Mouse (Mus musculus) intestine, postnatal 0 days (tissue): ENCODE measurements around the gene Mt4. TPM values are rescaled to one million over a fixed set of nuclear protein-coding genes. Genes with fewer than 3 reads are reported as not detected.

Experiments used
- ATAC-seq: fragments of 200-750 bp; cut with Nextera tagmentation; 2 replicates; pipeline ENCODE4 v1.8.0; 2017; ENCODE audit warnings: mild to moderate bottlenecking, moderate TSS enrichment, moderate library complexity
- H3K27ac ChIP-seq: fragments of 300-500 bp; sonication (generic); 2 replicates; pipeline ENCODE4 v1.5.1; 2014; ENCODE audit warnings: mild to moderate bottlenecking, low read depth, low read length, moderate library complexity
- H3K27me3 ChIP-seq: fragments of 300-500 bp; sonication (generic); replicated peaks from 2 replicates; pipeline ENCODE4 v1.6.1; 2014; ENCODE audit warnings: low read length, mixed read lengths; ENCODE audit not compliant: control insufficient read depth, insufficient read depth
- H3K36me3 ChIP-seq: fragments of 300-500 bp; sonication (generic); 2 replicates; pipeline ENCODE4 v1.6.1; 2014; ENCODE audit warnings: mild to moderate bottlenecking, moderate library complexity; ENCODE audit not compliant: control insufficient read depth, insufficient read depth
- H3K4me1 ChIP-seq: fragments of 300-500 bp; sonication (generic); replicated peaks from 2 replicates; pipeline ENCODE4 v1.6.1; 2014; ENCODE audit warnings: antibody characterized with exemption, low read length, mixed read lengths; ENCODE audit not compliant: control insufficient read depth, insufficient read depth
- H3K4me2 ChIP-seq: fragments of 300-500 bp; sonication (generic); replicated peaks from 2 replicates; pipeline ENCODE4 v1.6.1; 2014; ENCODE audit warnings: low read depth, mild to moderate bottlenecking, moderate library complexity
- H3K4me3 ChIP-seq: fragments of 300-500 bp; sonication (generic); 2 replicates; pipeline ENCODE4 v1.5.1; 2014; ENCODE audit warnings: low read depth, low read length
- H3K9ac ChIP-seq: fragments of 300-500 bp; sonication (generic); 2 replicates; pipeline ENCODE4 v1.6.1; 2014; ENCODE audit warnings: mild to moderate bottlenecking, low read depth, low read length
- H3K9me3 ChIP-seq: fragments of 300-500 bp; sonication (generic); 2 replicates; pipeline ENCODE4 v1.6.1; 2016; ENCODE audit warnings: mixed run types; ENCODE audit not compliant: control insufficient read depth
- CTCF ChIP-seq: sonication (generic); IDR thresholded peaks from 2 replicates; pipeline ENCODE4 v1.5.1; 2016; ENCODE audit warnings: low read depth, mild to moderate bottlenecking, control low read depth, antibody characterized with exemption, moderate library complexity
- WGBS: fragments of 180-500 bp; shearing (Covaris S2); extraction: QIAGEN DNeasy Blood & Tissue Kit; methylation state at CpG from one replicate; pipeline ENCODE4 v1.1.7; 2014; 5-methylcytosine and 5-hydroxymethylcytosine counted together
- polyA plus RNA-seq: library from polyadenylated mRNA; unstranded; fragments of >200 nt; fragmentation: Nextera tagmentation; extraction: Ambion mirVana; gene quantifications from 2 replicates; pipeline ENCODE4 v1.2.1, GENCODE M21; 2015

Mt4 gene
- polyA plus RNA-seq, 1 experiment from 2014 or later = 0.69 TPM

DNA sequence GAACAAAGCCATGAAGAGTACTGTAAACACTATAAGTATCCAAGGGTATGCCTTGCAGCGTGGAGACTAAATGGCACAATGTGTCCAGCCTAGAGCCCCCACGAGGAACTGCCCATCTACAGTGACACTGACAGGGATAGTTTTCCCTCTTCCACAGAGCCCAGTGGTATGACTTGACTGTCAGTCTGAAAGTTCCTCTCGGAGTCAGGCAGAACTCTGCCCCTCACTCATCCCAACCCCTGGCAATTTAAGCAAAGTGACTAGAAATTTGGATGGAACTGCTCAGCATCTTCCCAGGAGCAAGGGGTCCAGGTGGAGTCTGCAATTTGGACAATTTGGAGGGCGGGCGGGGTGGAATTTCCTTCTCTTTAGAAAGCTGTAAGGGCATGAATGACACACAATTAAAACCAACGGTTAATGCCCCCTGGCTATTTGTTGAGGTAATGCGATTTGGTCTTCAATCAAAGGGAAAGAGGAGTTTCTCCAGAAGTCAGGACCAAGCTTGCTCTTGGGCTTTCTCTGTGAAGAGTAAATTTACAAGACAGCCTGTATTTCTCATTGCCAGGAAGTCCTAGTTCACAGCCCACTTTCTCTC, 37.7 kb downstream of the Mt4 start:
- Histone ChIP-seq H3K27me3 (peaks cover 2% of the 10 kb centered on the region; the same call in 1 of the 2 replicates), H3K27ac (no peak overlapping the region), H3K4me3 (no peak overlapping the region), H3K4me2 (no peak overlapping the region), H3K4me1 (no peaks in the 10 kb centered on the region), H3K36me3 (no peaks in the 10 kb centered on the region), H3K9ac (no peak overlapping the region), H3K9me3 (no peaks in the 10 kb centered on the region)
- ATAC-seq = no peak
- 50% methylated on average over 7 of the region's 7 CpGs for WGBS
- TF ChIP-seq CTCF = peak; percentile 52

GRCm38 (mm10) chr8:94177716-94178390, 40.9 kb downstream of the Mt4 start:
- Histone ChIP-seq H3K36me3 (no peaks in the 10 kb centered on the region), H3K27me3 (peaks cover under 1% of the 10 kb centered on the region; the same call in 1 of the 2 replicates), H3K4me2 (peak overlapping the region; percentile 67), H3K4me3 (no peak overlapping the region), H3K4me1 (no peaks in the 10 kb centered on the region), H3K9me3 (no peaks in the 10 kb centered on the region), H3K27ac (peak overlapping the region; percentile 87), H3K9ac (no peak overlapping the region)
- TF ChIP-seq CTCF = no peak
- 44% methylated on average over 7 of the region's 7 CpGs for WGBS
- ATAC-seq = no peak

DNA sequence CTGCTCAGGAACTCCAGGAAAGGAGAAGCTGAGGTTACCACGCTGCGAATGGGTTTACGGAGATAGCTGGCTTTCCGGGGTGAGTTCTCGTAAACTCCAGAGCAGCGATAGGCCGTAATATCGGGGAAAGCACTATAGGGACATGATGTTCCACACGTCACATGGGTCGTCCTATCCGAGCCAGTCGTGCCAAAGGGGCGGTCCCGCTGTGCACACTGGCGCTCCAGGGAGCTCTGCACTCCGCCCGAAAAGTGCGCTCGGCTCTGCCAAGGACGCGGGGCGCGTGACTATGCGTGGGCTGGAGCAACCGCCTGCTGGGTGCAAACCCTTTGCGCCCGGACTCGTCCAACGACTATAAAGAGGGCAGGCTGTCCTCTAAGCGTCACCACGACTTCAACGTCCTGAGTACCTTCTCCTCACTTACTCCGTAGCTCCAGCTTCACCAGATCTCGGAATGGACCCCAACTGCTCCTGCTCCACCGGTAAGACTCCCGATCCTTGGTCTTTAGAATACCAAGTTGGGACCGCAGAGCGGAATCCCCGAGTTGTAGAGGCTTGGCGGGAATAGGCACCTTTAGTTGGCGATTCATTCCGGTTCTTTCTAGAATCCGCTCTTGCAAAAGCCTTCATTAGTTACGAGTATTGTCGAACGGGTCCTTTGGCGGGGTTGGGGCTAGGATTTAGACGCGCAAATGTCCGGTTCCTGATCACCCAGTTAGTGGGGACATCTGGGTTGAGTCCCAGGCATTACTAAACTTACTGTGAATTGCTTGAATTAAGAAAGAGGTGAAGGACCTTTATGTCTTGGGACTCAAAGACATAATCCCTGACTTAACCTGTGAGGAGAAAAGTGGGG, 42.1 kb downstream of the Mt4 start, which contains the start of gene Mt1:
Gene Mt1 (plus strand): TSS at position 226 of the 856 bp plus-strand sequence.
- Histone ChIP-seq H3K27ac (peak within 1 kb of the TSS; percentile 87), H3K36me3 (no peaks in the 10 kb centered on the region), H3K4me2 (peak within 1 kb of the TSS; percentile 67), H3K27me3 (no peaks in the 10 kb centered on the region), H3K4me3 (peak within 1 kb of the TSS; percentile 65), H3K9me3 (no peaks in the 10 kb centered on the region), H3K4me1 (no peaks in the 10 kb centered on the region), H3K9ac (peak within 1 kb of the TSS; percentile 67)
- WGBS = under 1% methylated on average over 50 of the region's 50 CpGs
- ATAC-seq = peak; percentile 86
- TF ChIP-seq CTCF = no peak

GRCm38 (mm10) chr8:94179713-94180560, 42.9 kb downstream of the Mt4 start:
- Histone ChIP-seq H3K4me2 (peak overlapping the region; percentile 67), H3K9ac (peak overlapping the region; percentile 67), H3K4me3 (peak overlapping the region; percentile 65), H3K27me3 (no peaks in the 10 kb centered on the region), H3K36me3 (no peaks in the 10 kb centered on the region), H3K4me1 (no peaks in the 10 kb centered on the region), H3K27ac (peak overlapping the region; percentile 87), H3K9me3 (no peaks in the 10 kb centered on the region)
- no peak for ATAC-seq
- 4% methylated on average over 25 of the region's 25 CpGs for WGBS
- TF ChIP-seq CTCF = no peak

DNA sequence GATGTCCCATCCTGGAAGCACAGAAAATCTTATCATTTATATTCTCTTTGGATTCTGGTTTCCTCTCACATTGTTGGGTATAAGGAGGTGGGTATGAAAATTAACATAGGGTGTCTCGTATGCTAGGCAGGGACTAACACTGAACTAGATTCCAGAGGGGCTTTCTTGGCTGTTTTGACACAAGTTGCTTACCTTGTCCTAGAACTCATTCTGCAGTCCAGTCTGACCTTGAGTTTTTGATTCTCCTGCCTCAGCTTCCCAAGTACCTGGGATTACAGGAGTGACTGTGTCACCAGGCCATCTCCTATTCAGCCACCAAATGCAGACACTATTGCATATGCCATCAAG, 43.5 kb downstream of the Mt4 start:
- peak overlapping the region; percentile 67 for H3K9ac ChIP-seq
- H3K27me3 ChIP-seq = no peaks in the 10 kb centered on the region
- 0 out of 2 replicates have a peak overlapping the region, but pooled peaks have one; percentile 87 for H3K27ac ChIP-seq
- H3K4me2 ChIP-seq = peak overlapping the region; percentile 67
- 82% methylated on average over 1 of the region's 1 CpGs for WGBS
- no peaks in the 10 kb centered on the region for H3K4me1 ChIP-seq
- no peaks in the 10 kb centered on the region for H3K36me3 ChIP-seq
- ATAC-seq = no peak
- no peaks in the 10 kb centered on the region for H3K9me3 ChIP-seq
- H3K4me3 ChIP-seq = peak overlapping the region; percentile 65
- TF ChIP-seq CTCF = no peak
